20 mouse cellular contexts compared by ENCODE assay signal in genomic region chr12:76130891-76131290, GRCm38 (mm10). TPM values are rescaled to one million over a fixed set of nuclear protein-coding genes. Genes with fewer than 3 reads are reported as not detected.
DNase-seq lines count a peak whose midpoint lies in the region; ATAC-seq and TF ChIP-seq lines count a peak whose summit lies in the region.
"Had no signal": no experiment of that assay in that cellular context is flagged by ENCODE, and none has a peak within 500 bp of the region (broad histone marks: within the 10 kb centered on the region; RNA-seq: fewer than 3 reads in every experiment).

No protein-coding gene starts in this region.

- H3K4me1 ChIP-seq in heart, embryonic 11.5 days (ENCODE audit: control insufficient read depth, insufficient read depth, low read length) = no peaks in the 10 kb centered on the region
- H3K4me1 ChIP-seq in kidney, adult 2 months (ENCODE audit: control insufficient read depth, insufficient read depth, low read length) = no peaks in the 10 kb centered on the region
- no peaks in the 10 kb centered on the region for H3K4me1 ChIP-seq in intestine, embryonic 15.5 days (replicated peaks)
- H3K4me1 ChIP-seq in intestine, postnatal 0 days (replicated peaks; ENCODE audit: control insufficient read depth, insufficient read depth, low read length) = no peaks in the 10 kb centered on the region
- H3K4me1 ChIP-seq: embryonic facial prominence, embryonic 10.5 days had no signal

- H3K27ac ChIP-seq in heart, embryonic 11.5 days (ENCODE audit: low read depth, low read length) = no peak overlapping the region
- no peak overlapping the region for H3K27ac ChIP-seq in kidney, adult 2 months (ENCODE audit: insufficient read depth, low read depth, low read length)
- no peak overlapping the region for H3K27ac ChIP-seq in intestine, embryonic 15.5 days
- no peak overlapping the region for H3K27ac ChIP-seq in intestine, postnatal 0 days (ENCODE audit: low read depth, low read length)
- H3K27ac ChIP-seq: embryonic facial prominence, embryonic 10.5 days; embryonic facial prominence, embryonic 12.5 days; forebrain, embryonic 13.5 days had no signal

- no peak overlapping the region for H3K4me2 ChIP-seq in heart, embryonic 11.5 days
- no peak overlapping the region for H3K4me2 ChIP-seq in intestine, embryonic 15.5 days (replicated peaks)
- H3K4me2 ChIP-seq in intestine, postnatal 0 days (replicated peaks; ENCODE audit: low read depth) = 0 out of 2 replicates have a peak overlapping the region, but pooled peaks have one; percentile 9
- H3K4me2 ChIP-seq: embryonic facial prominence, embryonic 12.5 days; forebrain, embryonic 13.5 days had no signal

- H3K36me3 ChIP-seq in heart, embryonic 11.5 days (ENCODE audit: control insufficient read depth, insufficient read depth, low read length) = no peaks in the 10 kb centered on the region
- no peaks in the 10 kb centered on the region for H3K36me3 ChIP-seq in kidney, adult 2 months (ENCODE audit: control insufficient read depth, insufficient read depth, low read length)
- H3K36me3 ChIP-seq in intestine, embryonic 15.5 days = no peaks in the 10 kb centered on the region
- H3K36me3 ChIP-seq in intestine, postnatal 0 days (ENCODE audit: control insufficient read depth, insufficient read depth) = no peaks in the 10 kb centered on the region
- H3K36me3 ChIP-seq: embryonic facial prominence, embryonic 10.5 days; embryonic facial prominence, embryonic 12.5 days; G1E had no signal

- H3K9me3 ChIP-seq in heart, embryonic 11.5 days (replicated peaks; ENCODE audit: control insufficient read depth, low read length) = no peaks in the 10 kb centered on the region
- H3K9me3 ChIP-seq in intestine, embryonic 15.5 days = no peaks in the 10 kb centered on the region
- no peaks in the 10 kb centered on the region for H3K9me3 ChIP-seq in intestine, postnatal 0 days (ENCODE audit: control insufficient read depth)
- H3K9me3 ChIP-seq: embryonic facial prominence, embryonic 10.5 days; embryonic facial prominence, embryonic 12.5 days; forebrain, embryonic 13.5 days; G1E had no signal

- H3K9ac ChIP-seq in heart, embryonic 11.5 days (ENCODE audit: low read depth, low read length) = no peak overlapping the region
- H3K9ac ChIP-seq in intestine, embryonic 15.5 days = no peak overlapping the region
- H3K9ac ChIP-seq in intestine, postnatal 0 days (ENCODE audit: low read depth, low read length) = no peak overlapping the region
- H3K9ac ChIP-seq: embryonic facial prominence, embryonic 12.5 days; forebrain, embryonic 13.5 days had no signal

- H3K27me3 ChIP-seq in heart, embryonic 11.5 days (ENCODE audit: control insufficient read depth, insufficient read depth, low read length) = no peaks in the 10 kb centered on the region
- no peaks in the 10 kb centered on the region for H3K27me3 ChIP-seq in kidney, adult 2 months (replicated peaks; ENCODE audit: control insufficient read depth, insufficient read depth, low read length)
- H3K27me3 ChIP-seq in intestine, embryonic 15.5 days (replicated peaks) = no peaks in the 10 kb centered on the region
- no peaks in the 10 kb centered on the region for H3K27me3 ChIP-seq in intestine, postnatal 0 days (replicated peaks; ENCODE audit: control insufficient read depth, insufficient read depth, low read length)
- H3K27me3 ChIP-seq: CH12.LX; embryonic facial prominence, embryonic 12.5 days; forebrain, embryonic 13.5 days; Patski had no signal

- TF ChIP-seq CTCF in kidney, adult 2 months (conservative IDR thresholded peaks at IDR 0.05; ENCODE audit: insufficient read depth, insufficient read length, low read depth, low read length) = no peak
- no peak for TF ChIP-seq CTCF in intestine, postnatal 0 days (IDR thresholded peaks at IDR 0.05; ENCODE audit: low read depth)

- WGBS in heart, embryonic 11.5 days (ENCODE audit: insufficient replicate concordance) = 78% methylated on average over 6 of the region's 6 CpGs
- 72% methylated on average over 6 of the region's 6 CpGs for WGBS in kidney, adult 2 months
- WGBS in intestine, embryonic 15.5 days = 76% methylated on average over 6 of the region's 6 CpGs
- 36% methylated on average over 6 of the region's 6 CpGs for WGBS in intestine, postnatal 0 days

- no peak for TF ChIP-seq POLR2A in kidney, adult 2 months (IDR thresholded peaks at IDR 0.05; ENCODE audit: low read depth, low read length)

- ATAC-seq in heart, embryonic 11.5 days (replicated peaks; ENCODE audit: insufficient number of reproducible peaks, low FRiP score, low TSS enrichment) = no peak
- peak; percentile 56; the same call in 1 of the 2 replicates for ATAC-seq in intestine, embryonic 15.5 days
- ATAC-seq in intestine, postnatal 0 days = peak; percentile 73
- ATAC-seq: activated CD4-positive, CD25-positive, alpha-beta regulatory T cell, adult 4 months; CD4-positive, CD25-positive, alpha-beta regulatory T cell, adult 4 months; forebrain, embryonic 13.5 days; Patski had no signal

- no peak overlapping the region for H3K4me3 ChIP-seq in heart, embryonic 11.5 days (ENCODE audit: low read depth, low read length)
- H3K4me3 ChIP-seq in kidney, adult 2 months (ENCODE audit: insufficient read depth, low read depth, low read length) = no peak overlapping the region
- no peak overlapping the region for H3K4me3 ChIP-seq in intestine, embryonic 15.5 days (replicated peaks)
- no peak overlapping the region for H3K4me3 ChIP-seq in intestine, postnatal 0 days (ENCODE audit: low read depth, low read length)
- H3K4me3 ChIP-seq: embryonic facial prominence, embryonic 10.5 days; embryonic facial prominence, embryonic 12.5 days; forebrain, embryonic 13.5 days had no signal

- DNase-seq in heart, adult 11 months = peak; percentile 45
- peak; percentile 31 for DNase-seq in kidney, adult 2 months
- DNase-seq in kidney, postnatal 36 days = no peak
- no peak for DNase-seq in left cerebral cortex, postnatal 14 days (ENCODE audit: low spot score in 2 of 2)
- DNase-seq in thymus, adult 18-20 months = no peak
- DNase-seq: adrenal gland, adult 8-10 months had no signal

- intact Hi-C loops in left cerebral cortex, postnatal 14 days (cut with DNase I) = no loop called here

RNA-seq across cellular contexts. Expression of gene Esr2, which starts 46.2 kb away (rescaled TPM):
- polyA plus RNA-seq in heart, embryonic 11.5 days (2014; fragmentation: Nextera tagmentation; extraction: Ambion mirVana) = 0.23 and 0.45 TPM in 2 replicates
- polyA plus RNA-seq in kidney, adult 2 months (2012; rRNA removed) = 0.17 and 0.31 TPM in 2 replicates
- polyA plus RNA-seq in intestine, embryonic 15.5 days (2015; fragmentation: Nextera tagmentation; extraction: Ambion mirVana) = 0.05 and 0.06 TPM in 2 replicates
- polyA plus RNA-seq in intestine, postnatal 0 days (2015; fragmentation: Nextera tagmentation; extraction: Ambion mirVana) = not detected in 2 replicates
- total RNA-seq in left cerebral cortex, postnatal 14 days (2021) = under 1 TPM; 0.18 to 0.21 TPM
- total RNA-seq: adrenal gland, postnatal 14 days; adrenal gland, postnatal 36 days had no signal
- polyA plus RNA-seq: activated CD4-positive, CD25-positive, alpha-beta regulatory T cell, adult 4 months; CD4-positive, CD25-positive, alpha-beta regulatory T cell, adult 4 months; embryonic facial prominence, embryonic 14.5 days; G1E; Patski had no signal

Comparison
In these comparisons a context has a peak if more than half of its experiments do, and no peak if none do; other contexts are left out.
1. DNase-seq: peak in heart, adult 11 months (single experiment) and kidney, adult 2 months (single experiment); none in kidney, postnatal 36 days (0 of 2), left cerebral cortex, postnatal 14 days (0 of 2) and thymus, adult 18-20 months (0 of 2).